Mouse (Mus musculus): ENCODE measurements around the gene Calcoco1.

DNA sequence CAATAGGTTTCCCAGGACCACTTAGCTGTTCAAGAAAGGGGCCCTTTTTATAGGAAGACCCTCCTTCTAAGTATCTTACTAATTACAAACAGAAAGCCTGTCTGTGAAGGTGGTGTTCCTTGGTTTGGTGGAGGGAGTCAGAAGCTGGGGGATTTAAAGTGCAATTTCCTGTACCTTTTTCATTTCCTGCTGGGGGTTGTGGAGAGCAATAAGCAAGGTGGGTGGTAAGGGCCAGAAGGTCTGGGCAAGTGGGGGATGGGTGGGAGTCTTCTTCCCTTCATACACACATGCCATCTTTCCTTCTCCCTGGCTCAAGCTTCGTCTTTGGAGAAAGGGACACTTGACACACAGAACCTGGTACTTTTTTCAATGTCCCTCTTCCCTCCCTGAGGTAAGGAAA lies 30.2 kb upstream of the Calcoco1 start:
- TF ChIP-seq MAFK (IDR thresholded peaks at IDR 0.05; ENCODE audit: insufficient read depth, low read depth, low read length): no peak
- no peak for TF ChIP-seq CHD2 (IDR thresholded peaks at IDR 0.05; ENCODE audit: low read depth, low read length)
